Mouse (Mus musculus): ENCODE measurements around the gene Pgf.

DNA sequence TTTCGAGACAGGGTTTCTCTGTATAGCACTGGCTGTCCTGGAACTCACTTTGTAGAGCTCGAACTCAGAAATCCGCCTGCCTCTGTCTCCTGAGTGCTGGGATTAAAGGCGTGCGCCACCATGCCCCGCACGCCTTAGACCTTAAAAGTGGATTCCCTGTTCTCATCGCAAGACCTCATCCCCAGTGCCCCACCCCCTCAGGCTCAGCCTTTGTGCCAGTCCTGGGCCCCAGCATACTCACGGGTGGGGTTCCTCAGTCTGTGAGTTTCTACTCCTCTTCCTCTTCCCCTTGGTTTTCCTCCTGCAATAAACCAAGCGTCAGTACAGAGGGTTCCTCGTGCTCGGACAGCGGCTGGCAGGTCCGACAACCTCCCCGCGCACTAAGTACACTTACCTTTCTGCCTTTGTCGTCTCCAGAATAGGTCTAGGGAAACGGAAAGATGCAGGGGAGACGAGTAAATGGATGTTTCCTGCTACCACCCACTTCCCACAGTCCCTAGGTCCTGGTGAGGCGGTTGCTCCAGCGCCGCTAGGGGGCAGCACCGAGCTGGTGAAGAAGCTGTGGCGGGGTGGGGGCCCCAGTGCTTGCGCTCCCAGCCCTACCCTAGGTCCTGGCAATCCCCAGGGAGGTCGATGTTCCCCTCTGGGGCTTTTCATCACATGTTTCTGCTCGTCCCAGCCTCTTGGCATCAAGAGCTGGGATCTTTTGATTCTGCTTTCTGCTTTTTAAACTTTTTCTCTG is 8.3 kb downstream of the Pgf start:
- TF ChIP-seq CTCF (IDR thresholded peaks at IDR 0.05; ENCODE audit: low read depth) (peak; percentile 97), EP300 (IDR thresholded peaks at IDR 0.05; ENCODE audit: low read depth) (no peak)

Data from liver, postnatal 0 days (tissue).